Mouse (Mus musculus) urinary bladder, postnatal 14 days (tissue): ENCODE results near the gene Olfr1231.

ENCODE experiments used
- DNase-seq: peaks from one replicate; pipeline ENCODE4 v3.0.0; 2021; ENCODE audit warnings: low spot score

Olfr1231 gene

DNA sequence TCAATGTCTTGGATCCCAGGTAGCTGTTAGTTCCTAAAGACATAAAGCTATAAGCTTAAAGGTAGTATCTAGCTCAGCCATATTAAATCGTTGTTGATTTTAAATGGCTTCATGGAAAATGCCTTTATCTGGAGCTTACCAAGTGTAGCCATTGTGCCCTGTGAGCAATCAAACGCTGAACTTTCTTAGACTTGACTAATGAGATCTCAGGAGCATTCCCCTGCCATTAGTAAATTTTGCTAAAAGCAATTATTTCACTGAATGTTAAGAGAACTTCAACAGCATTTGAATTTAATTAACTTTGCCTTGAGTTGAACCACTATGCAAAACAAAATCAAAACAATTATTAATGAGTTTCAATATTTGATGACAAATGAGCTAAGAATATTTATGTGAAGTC is at the start of gene Olfr1231:
Olfr1231 (minus strand) TSS at position 101 of the 400 bp plus-strand sequence.
- DNase-seq = no peak

DNA sequence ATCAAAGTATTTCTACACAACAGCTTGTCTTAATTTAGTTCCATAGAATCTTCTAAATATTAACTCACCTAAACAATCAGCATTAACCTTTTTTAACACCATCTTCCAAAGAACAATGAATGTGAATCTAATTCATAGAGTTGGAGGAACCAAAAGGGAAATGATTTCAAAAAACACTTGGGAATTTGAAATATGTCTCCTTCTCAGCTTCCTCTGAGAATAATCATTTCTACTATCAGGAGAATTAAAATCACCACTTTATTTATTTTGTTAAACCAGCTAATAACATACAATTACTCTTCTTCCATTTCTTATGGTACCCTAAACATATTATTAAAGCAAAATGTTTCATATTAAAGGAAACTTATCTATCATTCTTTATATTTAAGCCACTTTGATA is 35.4 kb upstream of the Olfr1231 start, which contains the start of gene Olfr1233:
Olfr1233 (minus strand) TSS at position 101 of the 400 bp plus-strand sequence.
- DNase-seq = no peak

DNA sequence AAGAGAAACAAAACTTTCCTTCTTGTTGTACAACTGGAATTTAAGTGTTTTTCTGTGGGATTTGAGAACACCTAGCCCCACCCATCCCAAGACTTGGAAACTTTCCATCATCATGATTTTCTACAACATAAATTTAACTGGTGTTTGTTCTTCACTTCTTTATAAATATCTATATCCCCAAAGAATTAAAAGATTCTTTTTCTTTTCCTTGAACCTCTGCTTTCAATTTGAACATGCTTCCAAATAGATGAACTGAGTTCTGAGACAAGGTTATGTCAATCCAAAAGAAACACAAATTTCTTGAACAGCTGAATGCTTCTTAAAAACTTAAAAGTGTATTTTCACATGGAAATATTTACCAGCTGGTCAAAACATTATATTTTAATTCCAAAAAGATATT is 22.7 kb upstream of the Olfr1231 start, which contains the start of gene Olfr1232:
Olfr1232 (minus strand) TSS at position 101 of the 400 bp plus-strand sequence.
- no peak for DNase-seq

DNA sequence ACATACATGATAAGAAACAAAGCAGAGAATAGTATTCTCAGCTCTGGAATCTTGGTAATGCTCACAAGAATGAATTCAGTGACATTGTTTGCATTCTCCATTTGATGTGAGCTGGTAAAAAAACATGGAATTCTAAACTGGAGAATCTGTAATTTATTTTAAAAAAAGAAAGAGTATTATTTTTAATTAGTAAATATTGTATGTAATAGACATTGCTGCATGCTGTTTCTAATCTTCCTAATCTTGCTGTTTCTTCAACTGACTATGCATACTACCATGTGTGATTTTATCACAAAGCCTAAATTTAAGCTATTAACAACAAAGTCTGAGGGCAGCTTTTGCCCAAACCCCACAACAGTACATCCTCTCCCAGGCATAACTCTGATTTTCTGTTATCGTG is 9.7 kb downstream of the Olfr1231 start, which contains the start of gene Olfr1230:
Olfr1230 (minus strand) TSS at position 101 of the 400 bp plus-strand sequence.
- DNase-seq = no peak

DNA sequence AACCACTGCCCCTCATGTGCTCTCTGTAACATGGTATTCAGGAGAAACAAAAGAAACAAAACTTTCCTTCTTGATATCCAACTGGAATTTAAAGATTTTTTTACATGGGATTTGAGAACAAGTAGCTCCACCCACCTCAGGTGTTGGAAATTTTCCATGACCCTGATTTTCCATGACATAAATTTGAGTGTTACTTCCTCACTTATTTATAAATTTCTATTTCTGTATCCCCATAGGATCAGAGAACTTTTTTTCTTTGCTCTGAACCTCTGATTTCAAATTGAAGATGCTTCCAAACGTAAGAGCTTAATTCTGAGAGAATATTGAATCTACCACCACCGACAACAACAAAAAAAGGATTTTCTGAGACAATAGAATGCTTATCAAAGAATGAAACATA is 19.0 kb downstream of the Olfr1231 start, which contains the start of gene Olfr1229:
Olfr1229 (minus strand) TSS at position 101 of the 400 bp plus-strand sequence.
- no peak for DNase-seq

DNA sequence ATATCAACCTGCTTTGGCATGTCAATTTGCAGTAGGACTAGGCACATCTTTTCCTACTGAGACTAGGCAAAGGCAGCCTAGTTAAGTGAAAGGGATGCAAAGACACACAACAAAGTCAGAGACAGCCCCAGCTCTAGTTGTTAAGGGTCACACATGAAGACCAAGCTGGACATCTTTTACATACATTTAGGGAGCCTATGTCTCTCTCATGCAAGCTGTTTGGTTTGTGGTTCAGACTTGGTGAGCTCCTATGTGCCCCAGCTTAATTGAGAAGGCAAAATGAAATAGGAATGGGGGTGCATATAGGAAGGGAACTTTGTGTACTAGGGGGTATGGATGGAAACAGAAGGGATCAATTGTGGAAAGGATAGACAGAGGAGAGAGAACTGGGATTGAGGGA is 52.9 kb downstream of the Olfr1231 start, which contains the start of gene Olfr1228:
Olfr1228 (minus strand) TSS at position 101 of the 400 bp plus-strand sequence.
- no peak for DNase-seq
